Mouse (Mus musculus) lung, postnatal 0 days (tissue): ENCODE results near the gene Agbl4. TPM values are rescaled to one million over a fixed set of nuclear protein-coding genes. Genes with fewer than 3 reads are reported as not detected.
A peak's percentile ranks its signal among the peaks of the same experiment; 100 is the strongest.

Experiments used
- ATAC-seq: fragments of 200-750 bp; cut with Nextera tagmentation; 2 replicates; pipeline ENCODE4 v1.8.0; 2017; ENCODE audit warnings: moderate library complexity
- DNase-seq: peaks from one replicate; pipeline ENCODE4 v3.0.0-alpha.2; 2016; ENCODE audit warnings: low spot score
- H3K27ac ChIP-seq: fragments of 300-500 bp; sonication (generic); 2 replicates; pipeline ENCODE4 v1.5.1; 2014; ENCODE audit warnings: antibody characterized with exemption, mild to moderate bottlenecking, low read length, mixed read lengths
- H3K27me3 ChIP-seq: fragments of 300-500 bp; sonication (generic); replicated peaks from 2 replicates; pipeline ENCODE4 v1.6.1; 2014; ENCODE audit warnings: low read length, mixed read lengths; ENCODE audit not compliant: insufficient read depth
- H3K36me3 ChIP-seq: fragments of 300-500 bp; sonication (generic); 2 replicates; pipeline ENCODE4 v1.6.1; 2014; ENCODE audit warnings: low read length, mixed read lengths; ENCODE audit not compliant: insufficient read depth
- H3K4me1 ChIP-seq: fragments of 300-500 bp; sonication (generic); 2 replicates; pipeline ENCODE4 v1.6.1; 2014; ENCODE audit warnings: antibody characterized with exemption, low read depth, low read length, mixed read lengths; ENCODE audit not compliant: insufficient read depth
- H3K4me2 ChIP-seq: fragments of 300-500 bp; sonication (generic); replicated peaks from 2 replicates; pipeline ENCODE4 v1.6.1; 2014; ENCODE audit warnings: low read depth, mild to moderate bottlenecking, low read length, moderate library complexity, mixed read lengths
- H3K4me3 ChIP-seq: fragments of 300-500 bp; sonication (generic); 2 replicates; pipeline ENCODE4 v1.5.1; 2014; ENCODE audit warnings: low read depth, low read length
- H3K9ac ChIP-seq: fragments of 300-500 bp; sonication (generic); replicated peaks from 2 replicates; pipeline ENCODE4 v1.6.1; 2014; ENCODE audit warnings: low read depth, mild to moderate bottlenecking
- H3K9me3 ChIP-seq: fragments of 300-500 bp; sonication (generic); 2 replicates; pipeline ENCODE4 v1.6.1; 2016; ENCODE audit warnings: low read length, mixed read lengths
- CTCF ChIP-seq: IDR thresholded peaks from 2 replicates; pipeline ENCODE4 v1.5.1; 2016; ENCODE audit warnings: antibody characterized with exemption, mild to moderate bottlenecking
- EP300 ChIP-seq: IDR thresholded peaks from 2 replicates; pipeline ENCODE4 v1.6.1; 2016; ENCODE audit warnings: antibody characterized with exemption, mild to moderate bottlenecking, control low read depth
- WGBS: fragments of 180-500 bp; shearing (Covaris S2); extraction: QIAGEN DNeasy Blood & Tissue Kit; methylation state at CpG from one replicate; pipeline ENCODE4 v1.1.7; 2014; 5-methylcytosine and 5-hydroxymethylcytosine counted together
- polyA plus RNA-seq: library from polyadenylated mRNA; unstranded; fragments of >200 nt; fragmentation: Nextera tagmentation; extraction: Ambion mirVana; gene quantifications from 2 replicates; pipeline ENCODE4 v1.2.1, GENCODE M21; 2015

The Agbl4 gene
- polyA plus RNA-seq, 1 experiment from 2014 or later, result 0.50 TPM

DNA sequence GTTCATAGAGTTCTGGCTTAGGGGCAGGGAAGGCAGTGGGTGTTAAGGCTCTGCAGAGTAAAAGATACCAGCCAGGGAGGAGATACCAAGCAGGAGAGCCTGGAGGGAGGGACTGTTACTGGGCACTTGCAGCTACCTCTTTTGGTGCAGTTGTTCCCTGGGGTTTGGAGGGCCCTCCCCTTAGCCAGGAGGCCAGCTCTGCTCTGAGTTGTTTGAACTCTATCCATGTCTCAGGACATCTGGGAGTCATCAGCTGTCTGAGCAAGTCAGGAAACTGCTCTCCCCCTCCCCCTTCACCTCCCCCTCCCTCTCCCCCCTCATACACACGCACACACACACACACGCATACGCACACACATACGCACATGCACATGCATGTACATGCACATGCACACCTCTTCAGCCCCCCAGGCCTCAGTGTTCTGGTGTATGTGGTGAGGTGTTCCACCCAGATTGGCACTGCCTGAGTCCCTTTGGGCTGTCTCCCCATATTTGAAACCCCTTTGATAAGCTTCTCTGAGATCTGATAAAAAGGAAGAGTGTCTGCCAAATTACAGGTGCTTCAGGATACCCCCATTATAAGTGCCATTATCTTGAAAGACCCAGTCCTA is 1089.9 kb downstream of the Agbl4 start:
- ATAC-seq, result no peak
- Histone ChIP-seq H3K9me3 (no peaks in the 10 kb centered on the region), H3K4me1 (no peaks in the 10 kb centered on the region), H3K4me2 (no peak overlapping the region), H3K4me3 (no peak overlapping the region), H3K9ac (no peak overlapping the region), H3K36me3 (no peaks in the 10 kb centered on the region), H3K27ac (no peak overlapping the region), H3K27me3 (no peaks in the 10 kb centered on the region)
- no peak for DNase-seq
- TF ChIP-seq CTCF (no peak), EP300 (no peak)
- WGBS, result 88% methylated on average over 4 of the region's 4 CpGs

DNA sequence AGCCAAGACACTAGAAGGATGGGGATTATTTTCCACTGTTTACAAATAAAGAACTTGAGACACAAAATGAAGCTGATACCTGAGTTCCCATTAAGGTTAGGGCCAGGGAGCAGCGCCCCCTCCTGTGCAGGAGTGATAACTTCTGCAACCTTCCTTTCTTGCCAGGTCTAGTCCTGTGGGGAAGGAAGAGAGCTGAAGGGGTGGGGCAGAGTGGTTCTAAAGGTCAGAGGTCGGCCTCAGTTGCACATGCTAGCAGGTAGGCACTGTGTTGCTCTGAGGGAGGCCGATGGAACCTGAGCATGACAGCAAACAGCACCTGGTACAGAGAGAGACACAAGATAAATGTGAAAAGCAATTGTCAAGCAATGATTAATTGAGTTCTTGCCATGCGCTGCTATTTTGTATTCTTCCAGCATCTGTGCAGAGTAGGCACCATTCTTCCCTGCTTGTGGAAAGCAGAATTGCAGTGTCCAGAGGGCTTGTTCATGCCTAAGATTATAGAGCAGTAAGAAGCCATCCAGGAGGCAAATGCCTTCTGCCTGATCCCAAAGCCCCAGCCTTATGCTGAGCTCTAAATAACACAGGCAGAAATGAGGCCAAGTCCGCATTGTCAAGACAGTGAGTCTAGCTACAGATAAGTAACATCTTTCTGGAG is 1096.4 kb downstream of the Agbl4 start:
- no peak overlapping the region for H3K27ac ChIP-seq
- H3K36me3 ChIP-seq, result no peaks in the 10 kb centered on the region
- TF ChIP-seq EP300, result no peak
- TF ChIP-seq CTCF, result peak; percentile 56
- no peak overlapping the region for H3K4me2 ChIP-seq
- DNase-seq, result peak; percentile 6
- no peaks in the 10 kb centered on the region for H3K9me3 ChIP-seq
- WGBS, result 46% methylated on average over 5 of the region's 5 CpGs
- ATAC-seq, result no peak
- H3K27me3 ChIP-seq, result no peaks in the 10 kb centered on the region
- no peaks in the 10 kb centered on the region for H3K4me1 ChIP-seq
- no peak overlapping the region for H3K4me3 ChIP-seq
- H3K9ac ChIP-seq, result no peak overlapping the region

DNA sequence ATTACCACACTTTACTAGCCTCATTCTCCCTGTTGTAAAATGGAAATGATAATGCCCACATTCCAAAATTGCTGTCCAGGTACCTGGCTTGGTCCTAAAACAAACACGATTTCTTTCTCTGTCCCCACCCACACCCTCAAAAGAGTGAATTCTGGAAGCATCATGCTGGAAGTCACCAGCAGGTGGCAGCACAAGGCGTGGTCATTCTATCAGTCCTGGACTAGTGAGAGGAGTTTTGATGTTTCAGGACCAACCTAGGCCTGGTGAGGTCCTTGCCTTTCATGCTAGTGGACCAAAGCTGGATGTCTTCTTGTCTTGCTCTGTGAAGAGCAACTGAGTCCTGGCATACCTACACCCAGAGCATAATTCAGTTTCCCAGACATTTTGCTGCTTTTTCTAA is 1098.5 kb downstream of the Agbl4 start:
- Histone ChIP-seq H3K36me3 (no peaks in the 10 kb centered on the region), H3K4me2 (no peak overlapping the region), H3K27me3 (no peaks in the 10 kb centered on the region), H3K27ac (no peak overlapping the region), H3K9ac (no peak overlapping the region), H3K4me3 (no peak overlapping the region), H3K4me1 (no peaks in the 10 kb centered on the region), H3K9me3 (no peaks in the 10 kb centered on the region)
- peak; percentile 63 for DNase-seq
- TF ChIP-seq EP300 (no peak), CTCF (peak; percentile 91)
- WGBS, result 6% methylated on average over 2 of the region's 2 CpGs
- ATAC-seq, result no peak

DNA sequence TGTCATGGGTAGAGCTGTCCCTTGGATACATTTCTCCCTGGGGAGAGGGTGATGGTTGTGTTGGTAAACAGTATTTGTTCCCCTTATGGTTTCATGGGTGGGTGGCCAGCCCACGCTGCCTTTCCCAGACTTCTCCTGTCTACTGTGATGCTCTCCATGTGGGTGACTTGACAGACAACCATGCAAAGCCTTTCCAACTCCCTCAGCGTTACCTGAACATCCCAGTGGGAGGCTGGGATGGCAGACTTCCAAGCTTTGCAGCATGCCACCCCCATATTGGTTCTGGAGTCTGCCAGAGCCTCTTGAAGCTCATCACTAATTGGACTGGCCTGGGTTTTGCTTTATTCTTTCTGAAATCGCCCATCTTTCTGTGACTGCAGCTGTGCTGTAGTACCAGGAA is 1101.3 kb downstream of the Agbl4 start:
- Histone ChIP-seq H3K4me3 (no peak overlapping the region), H3K27me3 (no peaks in the 10 kb centered on the region), H3K9ac (no peak overlapping the region), H3K9me3 (no peaks in the 10 kb centered on the region), H3K4me2 (no peak overlapping the region), H3K36me3 (no peaks in the 10 kb centered on the region), H3K4me1 (no peaks in the 10 kb centered on the region), H3K27ac (no peak overlapping the region)
- no peak for ATAC-seq
- TF ChIP-seq EP300 (no peak), CTCF (no peak)
- no peak for DNase-seq
- WGBS, result 51% methylated on average over 3 of the region's 3 CpGs

DNA sequence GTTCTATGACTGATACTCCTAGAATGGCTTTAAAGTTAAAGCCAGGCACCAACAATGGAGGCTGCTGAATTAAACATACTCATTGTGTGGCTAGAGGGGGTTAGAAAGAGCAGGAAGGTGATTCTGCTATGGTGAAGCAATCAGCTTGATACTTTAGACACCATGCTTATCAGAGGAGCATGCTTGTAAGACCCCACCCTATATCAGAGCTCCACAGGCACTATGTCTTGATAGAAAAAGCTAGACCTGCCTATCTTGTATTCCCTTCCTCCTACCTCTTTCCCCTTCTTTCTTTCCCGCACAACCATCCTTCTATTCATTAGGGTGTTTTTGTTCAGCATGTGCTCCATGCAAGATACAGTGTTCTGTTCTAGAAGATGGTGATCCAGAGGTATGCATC is 1104.0 kb downstream of the Agbl4 start:
- no peaks in the 10 kb centered on the region for H3K36me3 ChIP-seq
- no peaks in the 10 kb centered on the region for H3K9me3 ChIP-seq
- DNase-seq, result no peak
- no peaks in the 10 kb centered on the region for H3K4me1 ChIP-seq
- H3K27me3 ChIP-seq, result no peaks in the 10 kb centered on the region
- H3K27ac ChIP-seq, result no peak overlapping the region
- TF ChIP-seq CTCF (no peak), EP300 (no peak)
- 100% methylated on average over 1 of the region's 1 CpGs for WGBS
- no peak overlapping the region for H3K4me3 ChIP-seq
- H3K4me2 ChIP-seq, result no peak overlapping the region
- H3K9ac ChIP-seq, result no peak overlapping the region
- no peak for ATAC-seq

DNA sequence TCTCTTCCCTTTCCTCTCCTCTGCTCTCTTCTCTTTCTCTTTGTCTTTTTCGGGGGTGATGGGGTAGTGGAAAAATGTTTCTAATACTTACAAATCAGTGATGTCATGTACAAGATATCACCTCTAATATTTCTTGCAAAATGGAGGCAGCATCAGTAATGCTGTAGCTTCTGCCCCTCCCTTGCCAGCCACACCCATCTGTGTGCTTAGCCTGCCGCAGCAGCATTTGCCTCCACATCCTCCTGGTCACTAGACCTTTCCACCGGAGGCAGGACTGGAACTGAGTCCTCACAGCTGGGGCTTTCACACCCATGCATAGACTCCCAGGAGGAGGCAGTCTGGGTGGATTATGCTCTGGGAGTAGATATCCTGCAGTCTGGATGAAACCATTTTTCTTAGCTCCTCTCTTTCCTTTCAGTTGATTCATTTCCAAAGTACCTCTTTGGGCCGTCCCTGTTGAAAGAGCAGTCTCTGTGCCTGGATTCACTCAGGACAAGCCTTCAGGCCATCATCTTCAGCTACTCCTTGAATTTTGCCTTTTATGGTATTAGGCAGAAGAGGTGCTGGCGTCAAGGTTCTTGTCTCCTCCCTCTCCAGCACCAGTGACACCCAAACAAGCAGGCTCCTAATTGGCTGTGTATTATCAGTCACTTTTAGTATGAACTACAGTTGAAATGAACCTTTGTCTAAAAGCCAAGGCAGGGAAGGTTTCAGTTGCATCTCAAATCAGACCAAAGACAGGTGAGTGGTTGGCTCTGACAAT is 1105.7 kb downstream of the Agbl4 start:
- TF ChIP-seq CTCF (no peak), EP300 (no peak)
- DNase-seq (no peak), ATAC-seq (no peak)
- Histone ChIP-seq H3K4me2 (no peak overlapping the region), H3K9me3 (no peaks in the 10 kb centered on the region), H3K9ac (no peak overlapping the region), H3K27me3 (no peaks in the 10 kb centered on the region), H3K4me3 (no peak overlapping the region), H3K27ac (no peak overlapping the region), H3K4me1 (no peaks in the 10 kb centered on the region), H3K36me3 (no peaks in the 10 kb centered on the region)
- WGBS, result 52% methylated on average over 5 of the region's 5 CpGs
